Mouse (Mus musculus): ENCODE results near the gene Ampd1.

- TF ChIP-seq CTCF (IDR thresholded peaks at IDR 0.05; ENCODE audit: control insufficient read depth, insufficient read depth, insufficient replicate concordance, low read depth, low read length) (no peak), POLR2A (IDR thresholded peaks at IDR 0.05; ENCODE audit: control insufficient read depth, low read depth, low read length) (no peak)
Measured at GRCm38 (mm10) chr3:103057752-103058151, 16.1 kb upstream of the Ampd1 start.
